Mouse (Mus musculus) kidney, embryonic 14.5 days (tissue): Measurements from ENCODE around the gene Sorcs2. TPM values are rescaled to one million over a fixed set of nuclear protein-coding genes. Genes with fewer than 3 reads are reported as not detected.

Source experiments
- ATAC-seq: fragments of 200-750 bp; cut with Nextera tagmentation; 2 replicates; pipeline ENCODE4 v1.8.0; 2017; ENCODE audit warnings: moderate number of reproducible peaks, mild to moderate bottlenecking, moderate TSS enrichment, moderate library complexity; ENCODE audit not compliant: low FRiP score, low TSS enrichment
- H3K27ac ChIP-seq: fragments of 300-500 bp; sonication (generic); 2 replicates; pipeline ENCODE4 v1.5.1; 2014; ENCODE audit warnings: low read depth, mild to moderate bottlenecking, low read length, moderate library complexity, mixed read lengths
- H3K27me3 ChIP-seq: fragments of 300-500 bp; sonication (generic); 2 replicates; pipeline ENCODE4 v1.6.1; 2014; ENCODE audit warnings: mild to moderate bottlenecking, low read length; ENCODE audit not compliant: control insufficient read depth, insufficient read depth
- H3K36me3 ChIP-seq: fragments of 300-500 bp; sonication (generic); 2 replicates; pipeline ENCODE4 v1.6.1; 2014; ENCODE audit warnings: low read length, mixed read lengths; ENCODE audit not compliant: control insufficient read depth, insufficient read depth
- H3K4me1 ChIP-seq: fragments of 300-500 bp; sonication (generic); 2 replicates; pipeline ENCODE4 v1.6.1; 2014; ENCODE audit warnings: low read length, mixed read lengths; ENCODE audit not compliant: control insufficient read depth, insufficient read depth
- H3K4me2 ChIP-seq: fragments of 300-500 bp; sonication (generic); replicated peaks from 2 replicates; pipeline ENCODE4 v1.6.1; 2014; ENCODE audit warnings: low read depth, mild to moderate bottlenecking, low read length
- H3K4me3 ChIP-seq: fragments of 300-500 bp; sonication (generic); 2 replicates; pipeline ENCODE4 v1.5.1; 2014; ENCODE audit warnings: mild to moderate bottlenecking, low read length
- H3K9ac ChIP-seq: fragments of 300-500 bp; sonication (generic); 2 replicates; pipeline ENCODE4 v1.6.1; 2014; ENCODE audit warnings: low read depth, mild to moderate bottlenecking, low read length, moderate library complexity
- H3K9me3 ChIP-seq: fragments of 300-500 bp; sonication (generic); 2 replicates; pipeline ENCODE4 v1.6.1; 2016; ENCODE audit warnings: low read length; ENCODE audit not compliant: control insufficient read depth
- WGBS: fragments of 180-500 bp; shearing (Covaris S2); extraction: QIAGEN DNeasy Blood & Tissue Kit; methylation state at CpG from one replicate; pipeline ENCODE4 v1.1.7; 2014; 5-methylcytosine and 5-hydroxymethylcytosine counted together
- polyA plus RNA-seq: library from polyadenylated mRNA; unstranded; fragments of >200 nt; fragmentation: Nextera tagmentation; extraction: Ambion mirVana; gene quantifications from 2 replicates; pipeline ENCODE4 v1.2.1, GENCODE M21; 2014

The Sorcs2 gene
- polyA plus RNA-seq, 1 experiment from 2014 or later, result 10.3 TPM

DNA sequence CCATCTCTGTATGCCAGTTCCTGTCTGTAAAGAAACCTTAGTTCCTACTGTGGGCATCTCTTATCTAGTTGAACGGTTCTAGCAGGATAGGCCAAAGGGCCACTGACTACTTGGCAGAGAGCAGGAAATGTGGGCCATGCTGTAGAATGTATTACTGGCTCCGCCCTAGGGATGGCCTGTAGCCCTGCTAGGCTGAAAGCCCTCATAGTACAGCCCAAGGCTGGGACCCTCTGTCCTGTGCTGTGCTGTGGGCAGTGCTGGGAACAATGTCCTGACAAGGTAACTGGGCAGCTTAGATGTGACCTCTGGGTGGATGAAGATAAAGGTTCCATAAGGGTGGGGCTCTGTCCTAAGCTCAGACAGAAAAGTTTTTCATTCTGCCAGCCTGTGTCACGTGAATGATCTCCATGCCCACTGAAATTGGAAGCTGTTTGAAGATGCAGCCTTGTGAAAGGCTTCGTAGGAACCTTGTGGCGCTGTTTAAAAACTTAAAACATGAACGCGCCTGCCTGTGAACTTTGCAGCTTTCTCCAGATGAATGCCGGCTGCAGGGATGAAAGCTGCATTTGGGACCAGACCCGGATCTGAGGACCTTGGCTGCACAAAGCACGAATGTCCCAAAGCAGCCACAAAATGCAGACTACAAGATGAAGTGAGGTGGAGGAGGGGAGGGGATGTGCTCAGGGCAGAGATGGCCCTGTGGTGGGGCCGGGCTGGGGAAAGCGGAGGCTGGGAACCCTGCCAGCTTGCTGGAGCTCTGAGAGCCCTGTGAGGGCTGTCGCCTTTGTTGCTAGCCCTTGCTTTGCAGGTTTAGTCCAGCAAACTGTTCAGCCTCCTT, 357.3 kb downstream of the Sorcs2 start:
- H3K9ac ChIP-seq, result no peak overlapping the region
- H3K4me1 ChIP-seq, result no peaks in the 10 kb centered on the region
- no peaks in the 10 kb centered on the region for H3K9me3 ChIP-seq
- H3K27me3 ChIP-seq, result no peaks in the 10 kb centered on the region
- H3K4me2 ChIP-seq, result no peak overlapping the region
- 69% methylated on average over 13 of the region's 13 CpGs for WGBS
- H3K27ac ChIP-seq, result no peak overlapping the region
- no peaks in the 10 kb centered on the region for H3K36me3 ChIP-seq
- peak; percentile 44; the same call in 1 of the 2 replicates for ATAC-seq
- H3K4me3 ChIP-seq, result no peak overlapping the region

DNA sequence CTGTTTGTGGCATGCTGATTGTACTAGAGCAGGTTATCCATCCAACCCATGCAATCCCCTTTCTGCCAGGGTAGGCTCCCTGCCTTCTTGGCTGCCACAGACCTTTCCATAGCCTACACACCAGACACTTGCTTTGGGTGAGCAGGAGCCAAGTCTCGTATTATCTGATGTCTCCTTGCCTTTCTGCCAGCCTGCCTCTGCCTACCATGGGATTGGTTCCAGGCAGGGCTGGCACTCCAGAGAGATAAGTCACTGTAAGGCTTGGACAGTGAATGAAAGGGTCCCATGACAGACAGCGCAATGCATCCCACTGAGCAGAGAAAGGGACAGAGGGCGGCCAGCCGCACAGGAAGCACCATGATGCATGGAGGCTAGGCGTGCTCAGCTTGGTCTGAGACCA, 358.3 kb downstream of the Sorcs2 start:
- Histone ChIP-seq H3K9ac (no peak overlapping the region), H3K4me3 (no peak overlapping the region), H3K9me3 (no peaks in the 10 kb centered on the region), H3K27ac (no peak overlapping the region), H3K4me1 (no peaks in the 10 kb centered on the region), H3K27me3 (no peaks in the 10 kb centered on the region), H3K36me3 (no peaks in the 10 kb centered on the region), H3K4me2 (no peak overlapping the region)
- ATAC-seq, result no peak
- 92% methylated on average over 5 of the region's 5 CpGs for WGBS

DNA sequence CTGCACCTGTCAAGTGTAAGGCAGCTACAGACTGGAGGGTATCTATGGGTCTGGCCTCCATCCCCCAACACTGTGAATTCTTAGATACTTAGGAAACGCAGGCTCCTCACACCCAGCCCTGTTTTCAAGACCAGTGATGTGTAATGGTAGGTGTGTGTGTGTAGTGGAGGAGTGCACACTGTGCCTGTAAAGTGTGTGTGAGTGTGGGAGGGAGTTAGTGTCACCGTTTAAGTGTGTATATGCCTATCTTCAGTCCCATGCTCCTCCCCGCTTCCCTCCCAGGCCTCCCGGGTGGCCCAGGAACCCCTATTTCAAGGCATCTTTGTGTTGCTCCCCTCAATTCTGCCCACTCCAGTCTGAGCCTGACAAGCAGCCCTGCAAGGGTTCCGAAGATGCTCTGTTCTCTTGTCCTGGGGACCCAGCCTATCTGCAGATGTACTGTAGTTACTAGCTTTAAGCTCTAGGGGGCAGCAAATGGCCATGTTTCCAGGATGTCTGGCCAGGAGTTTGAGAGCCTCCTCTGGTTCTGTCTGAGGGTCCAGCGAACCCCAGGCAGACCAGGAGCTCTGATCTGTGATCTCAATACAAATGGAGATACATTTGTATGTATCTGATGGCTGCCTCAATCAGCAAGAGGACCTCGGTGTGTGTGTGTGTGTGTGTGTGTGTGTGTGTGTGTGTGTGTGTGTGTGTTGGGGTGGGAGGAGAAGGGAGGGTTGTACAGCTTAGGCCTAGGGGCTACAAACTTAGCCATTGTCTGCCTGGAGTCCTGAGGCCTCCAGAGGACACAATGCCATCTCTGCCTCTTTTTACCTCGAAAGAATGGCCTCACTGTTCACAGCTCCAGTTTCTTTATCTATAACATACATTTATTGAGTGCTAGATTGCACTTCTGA, 364.2 kb downstream of the Sorcs2 start:
- peak; percentile 57 for ATAC-seq
- H3K9me3 ChIP-seq, result no peaks in the 10 kb centered on the region
- no peaks in the 10 kb centered on the region for H3K4me1 ChIP-seq
- no peak overlapping the region for H3K4me2 ChIP-seq
- no peaks in the 10 kb centered on the region for H3K27me3 ChIP-seq
- no peak overlapping the region for H3K9ac ChIP-seq
- H3K36me3 ChIP-seq, result no peaks in the 10 kb centered on the region
- WGBS, result 51% methylated on average over 8 of the region's 8 CpGs
- no peak overlapping the region for H3K4me3 ChIP-seq
- no peak overlapping the region for H3K27ac ChIP-seq

DNA sequence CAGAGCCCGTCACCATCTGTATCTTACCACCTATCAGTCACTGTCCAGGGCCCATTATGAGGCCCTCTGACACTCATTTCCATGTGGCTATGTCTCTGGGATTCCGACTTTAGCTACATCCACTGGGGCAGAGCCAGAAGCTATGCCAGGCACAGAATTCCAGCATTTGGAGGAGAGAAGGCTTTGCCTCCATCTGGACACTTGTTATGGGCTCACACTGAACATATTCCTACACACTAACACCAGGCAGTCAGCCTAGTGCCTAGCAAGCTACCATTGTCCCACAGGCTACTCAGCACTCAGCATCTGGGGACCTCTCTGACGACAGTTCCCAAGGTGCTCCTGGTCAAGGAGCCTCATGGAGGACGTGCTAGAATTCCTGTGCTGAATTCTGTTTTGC, 372.9 kb downstream of the Sorcs2 start:
- Histone ChIP-seq H3K27me3 (no peaks in the 10 kb centered on the region), H3K36me3 (no peaks in the 10 kb centered on the region), H3K4me1 (no peaks in the 10 kb centered on the region), H3K4me2 (no peak overlapping the region), H3K27ac (no peak overlapping the region), H3K9ac (no peak overlapping the region), H3K9me3 (no peaks in the 10 kb centered on the region), H3K4me3 (no peak overlapping the region)
- 88% methylated on average over 4 of the region's 4 CpGs for WGBS
- no peak for ATAC-seq

DNA sequence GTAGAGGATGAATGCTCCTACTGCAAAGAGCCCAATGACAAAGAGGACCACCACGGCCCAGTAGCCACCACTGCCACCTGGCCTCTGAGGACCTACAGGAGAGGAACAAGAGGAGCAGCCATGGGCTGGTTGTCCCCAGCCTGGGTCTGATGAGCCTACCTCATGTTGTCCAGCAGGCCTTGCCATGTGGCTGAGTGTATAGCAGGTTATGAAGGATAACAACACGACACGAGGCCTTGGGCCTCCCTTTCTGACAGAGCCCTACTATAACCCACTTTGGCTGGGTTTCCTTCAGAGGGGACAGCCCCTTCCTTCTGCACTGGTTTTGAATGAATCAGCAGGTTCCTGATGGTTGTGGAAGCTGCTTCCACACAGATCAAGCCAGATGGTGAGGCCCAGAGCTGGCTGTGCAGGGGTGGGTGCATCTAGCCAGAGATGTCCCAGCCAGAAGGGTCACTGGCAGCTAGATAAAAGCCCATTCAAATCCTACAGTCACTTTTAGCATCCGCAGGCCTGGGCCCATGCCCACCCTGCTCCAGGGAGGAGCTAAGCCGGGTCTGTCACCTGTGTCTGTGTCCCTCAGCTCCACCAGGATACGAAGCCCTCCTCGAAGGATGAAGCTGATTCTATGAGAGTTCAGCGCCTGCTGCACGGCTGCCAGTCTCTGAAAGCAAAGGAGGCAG, 373.8 kb downstream of the Sorcs2 start:
- no peak overlapping the region for H3K4me2 ChIP-seq
- no peaks in the 10 kb centered on the region for H3K9me3 ChIP-seq
- H3K36me3 ChIP-seq, result no peaks in the 10 kb centered on the region
- H3K27me3 ChIP-seq, result no peaks in the 10 kb centered on the region
- H3K4me1 ChIP-seq, result no peaks in the 10 kb centered on the region
- no peak overlapping the region for H3K27ac ChIP-seq
- H3K4me3 ChIP-seq, result no peak overlapping the region
- H3K9ac ChIP-seq, result no peak overlapping the region
- ATAC-seq, result no peak
- WGBS, result 85% methylated on average over 9 of the region's 9 CpGs

DNA sequence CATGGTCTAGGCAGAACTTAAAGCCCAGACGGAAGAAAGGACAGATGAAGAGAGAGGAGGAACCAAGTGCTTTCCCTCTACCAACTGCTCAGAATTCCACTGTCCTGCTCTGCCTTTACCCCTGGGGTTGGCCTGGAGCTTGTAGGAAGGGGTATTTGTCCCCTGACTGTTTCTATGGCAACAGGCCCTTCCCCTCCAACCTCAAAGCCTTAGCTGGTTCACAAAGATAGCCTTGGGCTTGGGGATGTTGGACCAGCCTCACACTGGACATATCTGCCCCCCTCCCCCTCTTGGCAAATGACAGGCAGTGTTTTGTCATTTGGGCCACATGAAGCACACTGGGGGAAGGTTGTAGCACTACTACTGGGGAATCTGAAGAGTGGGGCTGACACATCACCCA, 375.6 kb downstream of the Sorcs2 start:
- no peak for ATAC-seq
- Histone ChIP-seq H3K9me3 (no peaks in the 10 kb centered on the region), H3K4me1 (no peaks in the 10 kb centered on the region), H3K4me3 (no peak overlapping the region), H3K27ac (no peak overlapping the region), H3K36me3 (no peaks in the 10 kb centered on the region), H3K9ac (no peak overlapping the region), H3K27me3 (no peaks in the 10 kb centered on the region), H3K4me2 (no peak overlapping the region)
- 93% methylated on average over 1 of the region's 1 CpGs for WGBS

DNA sequence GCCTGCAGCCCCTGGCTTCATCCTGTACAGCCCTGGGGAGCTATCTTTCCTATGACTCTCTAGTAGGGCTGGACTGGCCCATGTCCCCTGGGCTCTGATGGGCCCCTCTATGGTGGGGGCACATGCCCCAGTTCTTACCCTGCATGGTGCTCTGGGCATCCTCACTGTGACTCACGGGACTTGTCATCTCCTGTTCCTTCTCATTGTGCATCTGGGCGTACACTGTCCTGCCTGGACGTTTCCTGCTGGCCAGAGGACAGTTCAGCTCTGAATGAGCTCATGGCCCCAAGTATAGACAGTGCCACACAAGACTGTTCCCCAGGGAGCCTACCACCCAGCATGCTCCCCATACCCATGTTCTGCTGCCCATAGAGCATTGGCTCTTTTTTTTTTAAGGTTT, 376.8 kb downstream of the Sorcs2 start:
- no peak for ATAC-seq
- Histone ChIP-seq H3K9me3 (no peaks in the 10 kb centered on the region), H3K4me3 (no peak overlapping the region), H3K9ac (no peak overlapping the region), H3K27me3 (no peaks in the 10 kb centered on the region), H3K4me1 (no peaks in the 10 kb centered on the region), H3K4me2 (no peak overlapping the region), H3K36me3 (no peaks in the 10 kb centered on the region), H3K27ac (no peak overlapping the region)
- 90% methylated on average over 3 of the region's 3 CpGs for WGBS

DNA sequence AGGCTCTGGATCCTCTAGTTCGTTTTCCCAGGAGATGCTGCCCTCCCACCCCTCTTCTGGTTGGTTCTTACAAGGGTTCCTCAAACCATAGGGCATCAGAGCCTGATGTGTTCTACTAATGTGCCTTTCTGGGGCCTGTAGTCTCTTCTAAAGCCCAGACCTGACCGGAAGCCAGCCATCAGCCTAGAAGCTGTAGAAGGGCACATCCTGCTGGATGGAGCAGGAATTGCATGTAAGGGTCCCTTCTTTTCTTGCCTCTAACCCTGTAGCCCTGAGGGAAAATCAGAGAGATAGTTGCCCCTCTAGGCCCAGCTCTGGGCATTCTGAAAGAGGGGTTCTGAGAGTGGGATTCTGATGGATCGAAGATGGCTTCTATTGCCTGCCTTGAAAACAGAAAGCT, 379.6 kb downstream of the Sorcs2 start:
- H3K4me3 ChIP-seq, result no peak overlapping the region

More for the DNA sequence above, 379.6 kb downstream of the Sorcs2 start:
- 91% methylated on average over 3 of the region's 3 CpGs for WGBS
- no peak overlapping the region for H3K4me2 ChIP-seq
- H3K9ac ChIP-seq, result no peak overlapping the region
- H3K4me1 ChIP-seq, result no peaks in the 10 kb centered on the region
- no peak overlapping the region for H3K27ac ChIP-seq
- no peaks in the 10 kb centered on the region for H3K27me3 ChIP-seq
- no peak for ATAC-seq
- H3K9me3 ChIP-seq, result no peaks in the 10 kb centered on the region
- no peaks in the 10 kb centered on the region for H3K36me3 ChIP-seq
